Mouse (Mus musculus): ENCODE measurements at regions not wholly inside any gene's neighbourhood (a gene's known extent, or its start where the extent isn't known, plus 50 kb on each side); places are given as distances from the start of the nearest gene placed in this dataset.

DNA sequence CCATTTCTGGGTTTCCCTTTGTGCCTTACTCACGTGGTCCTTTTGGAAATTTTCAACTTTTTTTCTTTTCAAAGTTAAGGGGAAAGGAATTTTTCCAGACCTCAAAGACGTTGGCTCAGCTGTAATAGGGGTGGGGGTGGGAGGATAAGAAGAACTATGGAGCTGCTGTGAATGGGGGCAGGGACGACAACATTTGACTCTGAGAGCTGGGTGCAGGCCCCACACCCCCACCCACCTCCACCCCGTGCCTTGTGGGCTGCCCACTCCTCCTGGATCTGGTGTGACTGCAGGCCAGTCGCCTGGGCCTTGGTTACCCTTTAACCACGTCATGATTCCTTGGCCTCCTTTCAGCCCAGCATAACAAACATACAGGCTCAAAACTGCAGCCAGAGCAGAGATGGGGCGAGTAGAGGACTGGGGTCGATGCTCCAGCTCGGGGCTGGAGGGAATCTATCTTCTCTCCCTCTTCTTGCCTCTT lies 110.6 kb upstream of the Mgme1 start:
- TF ChIP-seq EP300 (IDR thresholded peaks at IDR 0.05; ENCODE audit: insufficient read depth, low read depth, low read length) (no peak), CTCF (IDR thresholded peaks at IDR 0.05) (no peak), POLR2A (IDR thresholded peaks at IDR 0.05; ENCODE audit: insufficient read depth, low read depth, low read length) (no peak)

Data from heart, adult 2 months (tissue).